Comparison of ENCODE assay signal across 15 mouse cellular contexts in genomic region chr13:89175154-89175553, GRCm38 (mm10).
"Had no signal": no experiment of that assay in that cellular context is flagged by ENCODE, and none has a peak within 500 bp of the region (broad histone marks: within the 10 kb centered on the region; RNA-seq: fewer than 3 reads in every experiment).

No protein-coding gene starts in this region.

- H3K4me1 ChIP-seq: limb, embryonic 10.5 days; limb, embryonic 13.5 days; liver, embryonic 12.5 days; liver, embryonic 15.5 days; midbrain, embryonic 13.5 days had no signal

- H3K36me3 ChIP-seq: limb, embryonic 10.5 days; limb, embryonic 13.5 days; liver, embryonic 12.5 days; liver, embryonic 15.5 days; midbrain, embryonic 13.5 days had no signal

- H3K27ac ChIP-seq: limb, embryonic 10.5 days; limb, embryonic 13.5 days; liver, embryonic 12.5 days; liver, embryonic 15.5 days; macrophage; midbrain, embryonic 13.5 days had no signal

- H3K4me3 ChIP-seq: limb, embryonic 10.5 days; limb, embryonic 13.5 days; liver, embryonic 12.5 days; liver, embryonic 15.5 days; midbrain, embryonic 13.5 days had no signal

- H3K27me3 ChIP-seq: limb, embryonic 13.5 days; liver, embryonic 12.5 days; liver, embryonic 15.5 days; midbrain, embryonic 13.5 days had no signal

- DNase-seq: kidney, adult 2 months; kidney, postnatal 10 days; kidney, postnatal 4 days; liver; lung, adult 18-20 months; right cerebral cortex, postnatal 14 days; right cerebral cortex, postnatal 4 days; thymus, postnatal 25 days had no signal

- H3K4me2 ChIP-seq: limb, embryonic 13.5 days; liver, embryonic 12.5 days; liver, embryonic 15.5 days; midbrain, embryonic 13.5 days had no signal

- H3K9ac ChIP-seq: limb, embryonic 13.5 days; liver, embryonic 12.5 days; liver, embryonic 15.5 days; midbrain, embryonic 13.5 days had no signal

- ATAC-seq: intestine, postnatal 0 days; liver, embryonic 12.5 days; midbrain, embryonic 13.5 days had no signal

- H3K9me3 ChIP-seq: limb, embryonic 10.5 days; limb, embryonic 13.5 days; liver, embryonic 12.5 days; liver, embryonic 15.5 days; midbrain, embryonic 13.5 days had no signal
